In the genomic region with DNA sequence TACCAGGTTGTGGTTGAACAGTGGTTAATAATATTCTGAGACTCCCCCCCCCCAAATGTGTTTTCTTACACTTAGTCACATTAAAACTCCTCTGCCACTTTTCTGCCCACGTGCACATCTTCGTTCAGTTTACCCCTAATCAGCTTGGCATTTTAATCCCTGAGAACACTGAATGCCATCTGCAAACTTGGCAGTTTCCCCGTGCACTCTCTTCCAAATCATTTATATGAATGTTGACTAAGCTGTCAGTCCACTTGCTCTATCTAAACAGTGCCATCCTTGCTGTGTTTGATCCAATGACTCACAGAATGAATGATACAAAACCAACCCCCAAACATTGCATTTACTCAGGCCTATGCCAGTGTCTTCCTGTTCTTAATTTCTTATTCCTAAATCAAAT, we compare ENCODE assay signal across 16 mouse cellular contexts. TPM values are rescaled to one million over a fixed set of nuclear protein-coding genes. Genes with fewer than 3 reads are reported as not detected.
DNase-seq lines count a peak whose midpoint lies in the region; ATAC-seq and TF ChIP-seq lines count a peak whose summit lies in the region.
"Had no signal": no experiment of that assay in that cellular context is flagged by ENCODE, and none has a peak within 500 bp of the region (broad histone marks: within the 10 kb centered on the region; RNA-seq: fewer than 3 reads in every experiment).

No protein-coding gene starts in this region.

- no peaks in the 10 kb centered on the region for H3K27me3 ChIP-seq in midbrain, postnatal 0 days (ENCODE audit: insufficient read depth, low read length)
- H3K27me3 ChIP-seq in midbrain, embryonic 15.5 days (replicated peaks): no peaks in the 10 kb centered on the region
- H3K27me3 ChIP-seq: embryonic facial prominence, embryonic 13.5 days; hindbrain, embryonic 12.5 days had no signal

- no peak for TF ChIP-seq POLR2A in brain, embryonic 14.5 days (IDR thresholded peaks at IDR 0.05; ENCODE audit: borderline replicate concordance, extremely low read depth, insufficient read depth, insufficient read length, poor library complexity, severe bottlenecking)

- no peak overlapping the region for H3K4me2 ChIP-seq in midbrain, postnatal 0 days (ENCODE audit: low read depth, low read length, poor library complexity, severe bottlenecking)
- H3K4me2 ChIP-seq in midbrain, embryonic 15.5 days: no peak overlapping the region
- H3K4me2 ChIP-seq: embryonic facial prominence, embryonic 13.5 days; heart, embryonic 12.5 days; hindbrain, embryonic 12.5 days had no signal

- no peaks in the 10 kb centered on the region for H3K9me3 ChIP-seq in midbrain, postnatal 0 days (ENCODE audit: low read length)
- H3K9me3 ChIP-seq in midbrain, embryonic 15.5 days: no peaks in the 10 kb centered on the region
- H3K9me3 ChIP-seq: embryonic facial prominence, embryonic 13.5 days; heart, embryonic 12.5 days; hindbrain, embryonic 12.5 days had no signal

- no peak for ATAC-seq in midbrain, postnatal 0 days (ENCODE audit: low FRiP score)
- ATAC-seq in midbrain, embryonic 15.5 days (replicated peaks): no peak

- H3K4me3 ChIP-seq in midbrain, postnatal 0 days (ENCODE audit: low read depth, low read length): no peak overlapping the region
- no peak overlapping the region for H3K4me3 ChIP-seq in midbrain, embryonic 15.5 days
- H3K4me3 ChIP-seq: embryonic facial prominence, embryonic 13.5 days; heart, embryonic 12.5 days; hindbrain, embryonic 12.5 days had no signal

- no peak overlapping the region for H3K9ac ChIP-seq in midbrain, postnatal 0 days (replicated peaks; ENCODE audit: low read length, poor library complexity, severe bottlenecking)
- H3K9ac ChIP-seq in midbrain, embryonic 15.5 days: no peak overlapping the region
- H3K9ac ChIP-seq: embryonic facial prominence, embryonic 13.5 days; heart, embryonic 12.5 days; hindbrain, embryonic 12.5 days; liver, embryonic 14.5 days had no signal

- peak; percentile 42 for DNase-seq in midbrain, postnatal 0 days (ENCODE audit: low spot score)
- peak; percentile 76 for DNase-seq in brain, embryonic 14.5 days (ENCODE audit: low read depth)
- peak; percentile 75 to 86 for DNase-seq in cerebellum, postnatal 25 days
- peak; percentile 56 to 76 for DNase-seq in layer of hippocampus, postnatal 36 days
- no peak for DNase-seq in thymus, postnatal 4 days
- no peak for DNase-seq in urinary bladder, postnatal 4 days (ENCODE audit: low spot score in 2 of 2)
- no peak for DNase-seq in kidney, adult 11 months

- no peaks in the 10 kb centered on the region for H3K36me3 ChIP-seq in midbrain, postnatal 0 days (ENCODE audit: insufficient read depth, low read length)
- no peaks in the 10 kb centered on the region for H3K36me3 ChIP-seq in midbrain, embryonic 15.5 days (replicated peaks)
- H3K36me3 ChIP-seq: embryonic facial prominence, embryonic 13.5 days; heart, embryonic 12.5 days; hindbrain, embryonic 12.5 days had no signal

- H3K27ac ChIP-seq in midbrain, postnatal 0 days (ENCODE audit: low read depth, low read length): no peak overlapping the region
- no peak overlapping the region for H3K27ac ChIP-seq in midbrain, embryonic 15.5 days
- H3K27ac ChIP-seq: embryonic facial prominence, embryonic 13.5 days; hindbrain, embryonic 12.5 days; liver, embryonic 14.5 days; macrophage had no signal

- WGBS in midbrain, postnatal 0 days: 41% methylated on average over 3 of the region's 3 CpGs
- 52% methylated on average over 3 of the region's 3 CpGs for WGBS in midbrain, embryonic 15.5 days

- TF ChIP-seq CTCF in midbrain, postnatal 0 days (IDR thresholded peaks at IDR 0.05): no peak
- TF ChIP-seq CTCF in brain, embryonic 14.5 days (IDR thresholded peaks at IDR 0.05; ENCODE audit: borderline replicate concordance, extremely low read depth, insufficient read depth, insufficient read length): no peak

- no peaks in the 10 kb centered on the region; the same call in 1 of the 2 replicates for H3K4me1 ChIP-seq in midbrain, postnatal 0 days (ENCODE audit: insufficient read depth, low read length)
- H3K4me1 ChIP-seq in midbrain, embryonic 15.5 days: no peaks in the 10 kb centered on the region
- H3K4me1 ChIP-seq: heart, embryonic 12.5 days; hindbrain, embryonic 12.5 days had no signal

RNA-seq across cellular contexts. Expression of gene Gm17482, which starts 1.6 kb away (rescaled TPM):
- not detected in 2 replicates for total RNA-seq in midbrain, postnatal 0 days (2014; rRNA removed)
- not detected in 2 replicates for polyA plus RNA-seq in midbrain, postnatal 0 days (2015; fragmentation: Nextera tagmentation; extraction: Ambion mirVana)
- not detected in 2 replicates for polyA plus RNA-seq in midbrain, embryonic 15.5 days (2015; fragmentation: Nextera tagmentation; extraction: Ambion mirVana)
- not detected in 2 replicates for polyA plus RNA-seq in brain, embryonic 14.5 days (2012; rRNA removed)
- total RNA-seq in layer of hippocampus, postnatal 36 days (2021): not detected
- total RNA-seq: left cerebral cortex, postnatal 10 days had no signal
- polyA plus RNA-seq: embryonic facial prominence, embryonic 13.5 days; heart, embryonic 12.5 days; hindbrain, embryonic 12.5 days; kidney, embryonic 16.5 days; liver, embryonic 14.5 days; macrophage; testis, adult 2 months had no signal

RNA-seq across cellular contexts. Expression of gene Timp4, which starts 26.5 kb away (rescaled TPM):
- 15.1 and 29.7 TPM in 2 replicates for total RNA-seq in midbrain, postnatal 0 days (2014; rRNA removed)
- 21.9 and 25.4 TPM in 2 replicates for polyA plus RNA-seq in midbrain, postnatal 0 days (2015; fragmentation: Nextera tagmentation; extraction: Ambion mirVana)
- 10.2 and 12.3 TPM in 2 replicates for polyA plus RNA-seq in midbrain, embryonic 15.5 days (2015; fragmentation: Nextera tagmentation; extraction: Ambion mirVana)
- polyA plus RNA-seq in brain, embryonic 14.5 days (2012; rRNA removed): 1.9 and 5.7 TPM in 2 replicates
- total RNA-seq in layer of hippocampus, postnatal 36 days (2021): 10 to 100 TPM; 23.3 to 25.9 TPM
- polyA plus RNA-seq: heart, embryonic 12.5 days; liver, embryonic 14.5 days; macrophage had no signal

Comparison
In these comparisons a context has a peak if more than half of its experiments do, and no peak if none do; other contexts are left out.
1. DNase-seq: peak in midbrain, postnatal 0 days (single experiment), brain, embryonic 14.5 days (single experiment), cerebellum, postnatal 25 days (2 of 2) and layer of hippocampus, postnatal 36 days (2 of 2); none in thymus, postnatal 4 days (single experiment), urinary bladder, postnatal 4 days (0 of 2) and kidney, adult 11 months (single experiment).